Mouse (Mus musculus): ENCODE data around the gene Cenpf.

Gene Cenpf

DNA sequence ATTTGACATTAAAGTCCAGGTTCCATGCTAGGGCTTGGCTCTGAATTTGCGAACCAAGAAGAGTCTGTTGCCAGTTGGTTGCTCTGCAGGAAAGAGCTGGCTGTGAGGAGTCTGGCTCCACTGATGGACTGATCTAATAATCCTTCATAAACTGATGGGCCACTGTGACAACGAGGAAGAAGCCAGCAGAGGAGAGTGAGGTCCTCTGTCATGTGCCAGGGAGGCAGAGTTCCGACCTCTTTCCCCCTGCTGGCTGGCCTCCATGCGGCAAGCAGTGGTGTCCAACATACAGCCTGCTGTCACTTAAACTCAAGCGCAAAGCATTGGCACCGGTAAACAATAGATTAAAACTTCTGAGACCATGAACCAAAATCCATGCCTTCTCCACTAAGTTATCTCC lies 57.9 kb downstream of the Cenpf start:
- no peak for DNase-seq (ENCODE audit: low read depth)

DNA sequence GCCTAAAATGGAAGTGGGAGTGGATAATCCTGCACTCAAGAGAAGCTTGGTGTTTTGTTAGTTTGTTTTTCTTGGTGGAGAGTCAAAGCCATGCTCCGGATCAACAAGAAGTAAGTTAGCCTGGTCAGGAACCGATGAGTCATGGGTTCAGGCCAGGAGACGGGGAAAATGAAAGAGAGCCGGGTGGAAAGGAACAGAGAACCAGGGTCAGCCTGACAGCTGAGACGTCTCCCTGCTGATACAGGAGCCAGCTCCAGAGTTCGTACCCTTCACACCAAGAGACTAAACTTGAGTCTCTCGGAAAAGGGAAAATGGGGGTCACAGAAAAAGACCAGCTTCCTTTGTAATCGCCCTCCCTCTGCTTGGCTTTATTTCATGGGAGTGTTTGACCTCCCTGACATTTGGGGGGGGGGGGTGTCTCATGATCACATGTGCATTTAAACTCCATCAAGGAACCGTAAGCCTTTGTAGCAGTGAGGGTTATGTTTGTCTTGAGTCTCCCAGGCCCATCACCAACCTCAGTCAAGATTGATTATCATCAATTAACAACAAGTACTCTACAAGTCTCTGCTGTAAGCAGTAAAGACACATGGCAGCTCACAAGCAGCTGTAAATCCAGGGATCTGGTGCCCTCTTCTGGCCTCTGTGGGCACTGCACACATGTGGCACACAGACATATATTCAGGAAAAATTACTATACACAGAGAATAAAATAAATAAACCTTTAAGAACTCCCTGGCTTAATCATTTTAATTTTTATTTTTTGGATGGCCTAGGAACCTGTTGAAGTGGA lies 59.7 kb downstream of the Cenpf start:
- DNase-seq (ENCODE audit: low read depth), result peak; percentile 61

DNA sequence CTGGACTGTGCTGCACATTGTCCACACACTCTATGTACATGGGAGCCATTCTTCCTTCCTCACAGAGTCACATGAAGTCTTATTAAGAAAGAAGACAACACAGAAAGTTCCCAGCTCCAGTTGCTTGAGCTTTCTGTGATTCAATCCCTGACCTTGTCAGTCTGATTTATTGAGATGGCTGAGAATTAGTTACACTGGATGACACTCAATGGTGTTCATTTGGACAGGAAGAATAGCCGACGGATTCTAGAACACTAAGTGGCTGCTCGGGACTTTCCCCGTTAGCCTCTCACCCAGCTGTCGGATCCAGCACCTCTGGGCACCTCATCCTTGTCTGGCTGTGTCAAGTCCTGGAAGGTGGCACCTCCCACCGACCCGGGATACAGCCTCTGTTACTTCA lies 63.1 kb downstream of the Cenpf start:
- DNase-seq (ENCODE audit: low read depth), result no peak

DNA sequence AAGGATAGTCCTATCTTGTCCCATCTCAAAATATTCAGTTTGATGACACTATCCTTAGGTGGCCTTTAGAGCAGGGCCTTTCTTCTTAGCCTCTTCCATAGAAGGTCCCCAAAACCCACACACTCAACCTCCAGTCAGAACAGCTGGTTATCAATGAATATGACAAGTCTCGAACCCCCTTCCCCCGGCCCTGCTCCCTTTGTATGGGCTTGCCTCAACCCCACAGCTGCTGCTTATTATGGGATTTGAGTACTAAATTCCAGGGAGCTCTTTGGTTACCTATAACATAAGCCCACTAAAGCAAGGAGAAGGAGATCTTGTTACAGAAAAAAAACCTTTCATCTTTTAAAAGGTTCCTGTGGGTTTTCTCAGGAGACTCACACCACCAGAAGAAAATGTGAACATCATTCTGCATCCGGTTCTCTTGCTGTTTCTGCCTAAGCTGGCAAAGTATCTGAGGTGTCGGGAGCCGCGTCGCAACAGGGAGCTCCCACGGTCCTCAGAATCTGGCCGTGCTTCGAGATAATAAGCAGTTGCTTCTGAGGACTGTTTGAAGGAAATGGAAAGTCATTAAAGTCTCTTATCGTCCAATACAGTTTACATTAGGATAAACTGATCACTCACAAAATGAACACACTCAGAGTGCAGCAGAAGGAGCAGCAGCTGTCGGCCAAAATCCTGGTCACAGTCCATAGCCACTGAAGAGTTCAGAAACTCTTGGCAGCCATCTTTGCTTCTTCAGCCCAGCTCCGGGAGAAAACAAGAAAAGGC lies 68.7 kb downstream of the Cenpf start:
- DNase-seq (ENCODE audit: low read depth), result no peak

DNA sequence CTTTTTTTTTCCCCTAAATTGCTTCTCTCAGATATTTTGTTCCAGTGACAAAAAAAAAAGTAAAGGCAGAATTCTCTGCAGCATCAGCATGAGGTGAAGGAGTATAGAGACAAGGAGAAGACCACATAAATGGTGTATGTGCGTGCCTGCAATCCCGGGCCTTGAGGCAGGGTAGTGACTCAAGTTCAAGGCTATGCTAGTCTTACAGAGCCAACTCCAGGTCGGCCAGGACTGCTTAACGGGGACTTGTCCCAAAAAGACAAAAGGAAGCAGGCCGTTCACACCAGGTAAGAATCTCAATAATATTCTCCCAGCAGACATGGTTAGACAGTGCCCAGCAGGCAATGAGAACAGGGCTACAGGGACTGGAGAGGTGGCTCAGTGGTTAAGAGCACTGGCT lies 70.5 kb downstream of the Cenpf start:
- DNase-seq (ENCODE audit: low read depth), result no peak

DNA sequence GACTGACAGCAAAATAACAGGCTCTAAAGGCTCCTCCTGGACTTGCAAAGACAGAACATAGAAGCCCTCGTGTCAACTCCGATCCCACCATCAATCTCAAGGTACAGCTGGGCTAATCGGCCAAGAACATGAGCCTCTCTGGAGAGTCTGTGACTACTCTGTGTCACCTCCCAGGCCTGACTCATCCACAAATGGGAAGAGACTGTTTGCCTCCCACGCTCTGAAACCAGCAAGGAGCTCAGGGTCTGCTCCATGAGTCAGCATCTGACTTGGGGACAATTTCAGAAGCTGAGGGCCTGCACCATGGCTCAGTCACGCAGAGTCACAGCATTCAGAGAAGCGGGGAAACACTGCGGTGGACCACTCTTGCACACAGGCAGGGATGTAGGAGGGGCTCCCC lies 72.6 kb downstream of the Cenpf start:
- no peak for DNase-seq (ENCODE audit: low read depth)

DNA sequence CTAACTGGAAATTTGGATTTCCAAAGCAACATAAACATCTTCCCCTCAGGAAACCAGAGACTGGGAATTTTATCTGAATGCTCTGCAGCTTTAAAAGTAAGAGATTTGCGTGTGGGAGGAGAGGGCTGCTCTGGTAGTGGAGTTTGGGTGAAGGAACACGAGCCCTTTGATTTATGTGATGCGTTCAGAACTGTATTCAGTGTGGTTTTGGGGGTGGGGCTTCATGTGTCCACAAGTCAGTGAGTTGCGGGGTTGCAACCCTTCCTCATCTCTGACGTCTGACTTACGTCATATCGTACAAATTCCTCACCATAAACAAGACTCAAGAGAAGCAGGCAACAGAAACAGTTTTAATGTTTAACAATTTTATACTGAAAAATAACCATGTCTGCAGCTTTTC lies 74.8 kb downstream of the Cenpf start:
- no peak for DNase-seq (ENCODE audit: low read depth)

DNA sequence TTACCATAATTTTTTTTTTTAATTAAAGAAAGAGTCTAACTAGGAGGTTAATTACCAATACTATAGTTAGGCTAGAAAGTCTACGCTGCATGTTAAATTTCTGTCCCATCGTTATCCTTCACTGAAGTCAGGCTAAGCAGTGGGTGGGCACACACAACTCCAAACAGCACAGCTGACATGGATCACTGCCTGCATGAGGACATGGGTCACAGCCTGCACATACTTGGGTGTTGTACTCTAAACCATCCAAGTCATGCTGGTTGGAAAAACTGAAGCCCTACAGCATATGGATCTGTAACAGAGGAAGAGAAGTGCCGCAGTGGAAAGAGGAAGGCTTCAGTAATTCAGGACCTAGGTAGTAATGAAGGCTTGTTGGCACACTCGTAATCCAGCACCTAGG lies 76.1 kb downstream of the Cenpf start:
- DNase-seq (ENCODE audit: low read depth), result no peak

DNA sequence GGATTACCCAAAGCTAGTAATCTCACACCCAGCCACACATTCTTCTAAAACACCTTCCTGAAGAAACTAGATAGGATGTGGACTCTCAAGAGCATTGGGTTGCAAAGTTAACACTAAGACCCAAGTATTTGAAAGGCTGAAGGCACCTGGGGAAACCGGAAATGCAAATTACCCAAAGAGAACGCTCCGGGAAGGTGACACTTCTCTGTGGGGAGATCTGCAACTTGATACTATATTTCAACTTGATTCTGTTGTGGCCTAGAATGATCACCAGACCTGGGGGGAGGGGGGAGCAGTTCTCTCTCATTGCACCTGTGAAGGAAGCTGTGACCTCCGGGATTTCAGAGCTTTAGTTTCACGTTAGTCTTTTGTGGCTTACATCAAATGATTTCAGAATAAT lies 79.2 kb downstream of the Cenpf start:
- DNase-seq (ENCODE audit: low read depth), result peak; percentile 7

DNA sequence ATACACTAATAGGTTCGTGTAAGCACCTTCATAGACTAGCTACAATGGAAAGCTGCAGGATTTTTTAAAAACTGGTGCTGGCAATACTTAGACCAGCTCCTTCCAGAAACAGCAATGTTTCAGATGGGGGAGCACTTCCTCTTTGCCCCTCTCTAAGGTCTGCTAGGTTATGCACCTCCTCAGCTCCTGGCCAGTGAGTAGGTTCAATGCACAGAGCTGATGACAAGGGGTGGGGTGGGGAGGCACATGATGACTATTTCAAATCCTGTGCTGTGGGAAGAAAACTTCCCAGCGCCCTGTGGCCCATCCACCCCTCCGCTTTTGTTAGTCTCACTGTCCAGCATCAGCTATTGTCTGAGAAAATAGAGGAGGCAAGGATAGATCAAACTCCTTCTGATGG lies 79.8 kb downstream of the Cenpf start:
- no peak for DNase-seq (ENCODE audit: low read depth)

DNA sequence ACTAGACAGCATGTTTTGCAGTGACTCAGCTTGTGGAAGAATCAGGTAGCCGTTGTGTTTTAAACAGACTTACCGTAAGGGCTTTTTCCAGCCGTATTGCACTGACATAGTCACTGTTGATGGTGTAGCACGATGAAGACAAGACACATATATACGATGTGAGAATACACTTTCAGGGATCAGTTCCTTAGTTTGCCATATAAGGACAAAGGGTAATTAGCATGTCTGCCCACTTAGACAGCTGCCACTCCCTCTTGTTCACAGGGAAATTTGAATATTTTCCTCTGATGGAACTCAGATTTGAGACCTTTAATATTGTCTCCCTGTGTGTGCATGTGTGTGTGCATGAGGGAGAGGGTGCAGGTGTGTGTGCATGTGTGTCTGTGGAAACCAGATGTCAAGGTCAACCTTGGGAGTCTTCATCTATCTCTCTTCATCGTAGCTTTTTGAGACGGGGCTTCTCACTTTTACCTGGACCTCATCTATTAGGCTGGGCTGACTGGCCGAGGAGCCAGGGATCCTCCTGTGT lies 82.2 kb downstream of the Cenpf start:
- DNase-seq (ENCODE audit: low read depth), result no peak

DNA sequence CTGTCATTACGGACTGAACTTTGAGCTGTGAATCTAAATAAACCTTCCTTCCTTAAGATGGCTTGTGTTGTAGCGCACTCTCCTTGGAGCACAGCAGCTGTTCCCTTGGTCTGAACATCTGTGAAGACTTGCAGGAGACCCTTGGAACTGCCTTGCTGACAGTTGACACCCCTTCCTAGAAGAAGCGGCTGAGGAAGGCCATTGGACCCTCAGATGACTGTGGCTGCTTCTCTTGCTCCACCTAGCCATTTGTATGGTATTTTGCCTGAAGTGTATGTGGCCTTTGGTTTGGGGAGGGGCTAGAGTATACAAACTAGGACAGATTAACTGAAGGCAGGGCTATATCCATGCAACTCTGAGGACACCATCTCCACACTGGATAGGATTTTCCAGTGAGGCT lies 90.8 kb downstream of the Cenpf start:
- DNase-seq (ENCODE audit: low read depth), result no peak
